Mouse (Mus musculus) left cerebral cortex, adult 9 months (tissue): ENCODE data around the gene Ufc1.

Source experiments
- DNase-seq, 2 experiments: peaks; one replicate each; pipeline ENCODE4 v3.0.0; 2022; ENCODE audit warnings: low spot score in 2 of 2

Ufc1 gene

DNA sequence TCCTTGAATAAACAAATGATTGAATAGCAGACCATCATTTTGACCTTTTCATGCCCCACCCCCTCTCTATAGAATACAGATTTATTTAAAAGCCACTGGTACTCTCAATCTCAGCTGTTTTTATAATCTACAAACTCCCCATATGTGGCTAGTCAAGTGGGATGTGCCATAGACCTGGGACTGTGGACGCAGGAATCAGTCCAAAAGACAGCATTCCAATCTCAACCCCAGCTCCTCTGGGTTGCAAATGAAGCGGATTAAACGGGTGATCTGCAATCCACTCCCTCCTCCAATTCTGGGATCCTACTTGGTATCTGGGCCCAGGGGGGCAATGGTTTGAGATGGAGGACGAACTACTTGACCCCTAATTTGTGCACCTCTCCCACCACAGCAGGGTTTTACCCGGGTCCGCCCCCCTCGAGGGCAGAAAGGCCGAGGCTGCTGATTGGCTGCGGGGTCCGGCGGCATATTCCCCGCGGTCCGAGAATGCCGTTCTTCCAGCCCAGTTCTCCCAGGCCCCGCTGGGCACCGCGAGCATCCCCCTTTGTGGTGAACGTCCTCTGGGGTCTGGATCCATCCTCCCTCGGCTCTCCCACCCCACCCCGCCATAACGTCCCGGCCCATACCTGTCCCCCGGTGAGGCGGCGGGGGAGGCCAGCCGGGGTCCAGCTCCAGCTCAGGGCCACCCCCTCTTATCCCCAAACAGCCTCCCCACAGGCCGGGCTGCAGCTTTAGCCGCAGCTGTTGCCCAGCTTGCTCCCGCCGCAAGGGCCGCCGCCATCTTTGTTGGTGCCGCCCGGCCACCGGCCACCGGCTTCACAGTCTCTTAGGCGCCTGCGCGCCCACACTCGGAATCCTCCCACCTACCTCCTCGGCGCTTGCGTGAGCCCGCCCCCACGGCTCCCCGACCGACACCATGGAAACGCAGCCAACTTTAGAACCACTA, 7.4 kb downstream of the Ufc1 start, which contains the start of gene Usp21:
Gene Usp21 (minus strand): TSS at position 856 of the 946 bp plus-strand sequence.
- DNase-seq, result peak; percentile 85 to 94

DNA sequence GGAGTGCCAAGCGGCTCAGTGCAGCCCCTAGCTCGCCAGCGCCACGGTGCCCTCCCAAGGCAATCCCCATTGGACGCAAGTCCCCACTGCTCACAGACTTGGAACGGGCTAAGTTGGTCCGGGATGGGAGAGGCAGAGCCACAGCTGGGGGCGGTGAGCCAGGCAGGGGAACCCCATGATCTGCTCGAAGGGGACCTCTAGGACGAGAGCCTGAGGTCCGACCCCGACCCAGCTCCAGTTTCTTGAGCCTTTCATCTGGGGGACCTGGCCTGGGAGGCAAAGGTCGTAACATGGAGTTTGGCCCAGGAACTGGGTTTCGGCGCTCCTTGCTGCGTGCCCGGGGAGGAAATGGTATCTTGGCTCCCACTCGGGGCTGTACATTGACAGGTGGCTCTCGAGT, 8.3 kb downstream of the Ufc1 start:
- DNase-seq, result peak in 1 of 2 experiments; percentile 13

DNA sequence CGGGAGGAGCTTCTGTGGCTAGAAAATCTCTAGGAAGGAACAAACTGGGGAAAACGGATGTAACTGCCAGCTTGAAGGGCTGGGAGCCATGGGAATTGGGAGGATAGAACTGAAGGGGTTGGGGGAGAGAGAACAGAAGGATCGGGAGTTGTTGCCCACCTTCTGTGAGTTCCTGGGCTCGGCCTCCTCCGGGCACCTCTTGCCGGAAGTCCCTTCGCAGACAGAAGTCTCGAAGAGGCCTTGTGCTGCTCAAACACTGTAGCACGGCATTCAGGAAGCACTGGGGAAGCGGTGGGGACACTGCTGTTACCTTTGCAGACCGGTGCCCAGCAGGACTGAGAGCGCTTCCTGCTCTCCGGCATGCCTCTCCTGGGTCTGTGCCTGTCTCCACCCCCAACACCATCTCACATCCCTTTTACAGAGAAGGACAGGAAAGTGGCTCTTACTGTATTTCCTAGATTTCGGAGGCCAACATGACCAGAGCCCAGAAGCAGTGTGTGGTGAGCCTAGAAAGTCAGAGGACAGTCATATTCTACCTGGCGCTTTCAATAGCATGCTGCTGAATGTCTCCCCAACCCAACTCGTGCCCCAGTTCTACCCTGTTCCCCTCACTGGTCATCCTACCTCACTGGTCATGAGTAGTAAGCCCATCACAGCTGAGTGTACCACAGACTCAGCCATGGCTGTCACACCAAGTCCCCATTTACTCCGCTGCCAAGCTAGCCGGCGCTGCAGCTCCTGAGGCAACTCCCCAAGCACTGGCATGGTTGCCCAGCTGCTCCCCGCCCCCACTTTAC, 9.5 kb downstream of the Ufc1 start:
- DNase-seq, result peak in 1 of 2 experiments; percentile 7

- DNase-seq, result no peak
These were observed 10.3 kb downstream of the Ufc1 start for GRCm38 (mm10) chr1:171284491-171284890.

GRCm38 (mm10) chr1:171283188-171284160, 11.3 kb downstream of the Ufc1 start:
- no peak for DNase-seq

DNA sequence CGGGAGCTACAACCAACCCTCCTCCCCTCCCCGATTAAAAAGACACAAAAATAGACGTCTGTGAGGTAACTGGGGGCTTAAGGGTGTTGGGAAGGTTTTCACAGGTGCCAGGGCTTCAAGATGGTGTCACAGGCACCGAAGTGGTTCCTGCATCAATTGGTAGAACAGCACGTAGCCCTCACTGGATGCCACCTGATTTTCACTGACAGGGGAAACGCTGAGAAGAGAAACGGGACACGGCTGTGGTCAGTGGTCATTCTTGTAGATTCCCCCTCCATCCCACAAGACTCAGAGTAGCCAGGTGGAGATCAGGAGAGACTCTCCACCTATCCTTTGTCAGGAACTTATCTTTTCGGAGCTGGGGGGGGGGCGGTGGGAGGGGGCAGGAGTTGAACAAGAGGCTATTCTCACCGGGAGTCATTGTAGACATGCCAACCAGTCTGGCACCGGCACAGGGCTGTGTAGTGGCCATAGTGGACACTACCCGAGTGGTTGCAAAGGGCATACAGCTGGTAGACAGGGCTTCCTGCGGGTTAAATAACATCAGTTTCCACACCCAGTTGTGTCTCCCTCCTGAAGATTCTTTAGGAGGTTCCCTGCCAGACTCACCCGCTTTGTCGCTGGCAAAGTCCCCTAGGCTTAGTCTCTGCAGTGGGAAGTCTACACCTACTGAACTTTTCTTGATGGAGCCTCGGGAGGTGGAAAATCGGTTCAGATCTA, 12.6 kb downstream of the Ufc1 start:
- no peak for DNase-seq

DNA sequence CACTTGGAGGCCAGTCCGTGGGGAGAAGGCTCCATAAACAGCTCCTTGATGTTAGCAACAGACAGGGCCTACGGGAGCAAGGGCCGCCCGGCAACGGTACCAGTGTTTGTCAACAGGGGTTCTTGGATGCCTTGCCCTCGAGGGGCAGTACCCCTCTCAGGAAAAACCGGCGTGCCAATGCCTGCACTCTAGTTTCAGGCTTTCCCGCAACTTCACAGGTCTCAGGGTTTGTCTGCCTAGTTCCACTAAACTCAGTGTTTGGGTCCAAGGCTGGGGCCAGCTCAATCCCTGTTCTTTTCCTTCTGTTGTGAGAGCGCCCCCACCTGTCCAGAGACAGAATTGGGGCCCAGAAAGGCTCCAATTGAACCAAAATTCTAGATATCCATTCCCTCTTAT, 13.3 kb downstream of the Ufc1 start:
- DNase-seq, result peak in 1 of 2 experiments; percentile 83

DNA sequence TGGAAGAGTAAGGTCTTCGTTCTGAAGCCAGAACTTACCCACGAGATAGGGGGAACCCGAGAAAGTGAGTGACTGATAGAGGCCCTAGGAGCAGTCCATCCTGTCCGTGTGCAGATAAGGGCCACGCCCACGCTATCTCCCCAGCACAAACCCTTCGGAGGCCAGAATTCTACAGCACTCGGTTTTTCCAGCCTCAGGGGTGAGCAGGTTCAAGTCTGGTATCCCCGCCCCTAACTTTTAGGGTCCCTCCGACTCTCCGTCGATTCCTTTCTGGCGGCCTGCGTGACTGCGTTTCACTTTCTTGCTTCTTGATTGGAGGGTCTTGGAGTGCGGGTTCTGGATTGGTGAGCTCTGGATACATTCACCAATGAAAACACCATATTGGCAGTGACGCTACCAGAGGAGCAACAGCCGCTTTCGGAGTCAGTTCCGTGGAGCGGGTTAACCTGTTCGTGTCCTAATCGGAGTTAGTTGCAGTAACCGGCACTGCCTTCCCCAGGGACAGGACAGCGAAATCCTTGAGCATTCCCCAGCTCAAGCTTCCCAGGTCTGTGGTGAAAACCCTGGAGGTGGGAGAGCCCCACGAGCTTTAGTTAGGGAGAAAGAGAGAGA, 13.8 kb downstream of the Ufc1 start, which contains the start of gene Ppox:
Gene Ppox (minus strand): TSS at position 271 of the 612 bp plus-strand sequence.
- peak; percentile 93 to 97 for DNase-seq

DNA sequence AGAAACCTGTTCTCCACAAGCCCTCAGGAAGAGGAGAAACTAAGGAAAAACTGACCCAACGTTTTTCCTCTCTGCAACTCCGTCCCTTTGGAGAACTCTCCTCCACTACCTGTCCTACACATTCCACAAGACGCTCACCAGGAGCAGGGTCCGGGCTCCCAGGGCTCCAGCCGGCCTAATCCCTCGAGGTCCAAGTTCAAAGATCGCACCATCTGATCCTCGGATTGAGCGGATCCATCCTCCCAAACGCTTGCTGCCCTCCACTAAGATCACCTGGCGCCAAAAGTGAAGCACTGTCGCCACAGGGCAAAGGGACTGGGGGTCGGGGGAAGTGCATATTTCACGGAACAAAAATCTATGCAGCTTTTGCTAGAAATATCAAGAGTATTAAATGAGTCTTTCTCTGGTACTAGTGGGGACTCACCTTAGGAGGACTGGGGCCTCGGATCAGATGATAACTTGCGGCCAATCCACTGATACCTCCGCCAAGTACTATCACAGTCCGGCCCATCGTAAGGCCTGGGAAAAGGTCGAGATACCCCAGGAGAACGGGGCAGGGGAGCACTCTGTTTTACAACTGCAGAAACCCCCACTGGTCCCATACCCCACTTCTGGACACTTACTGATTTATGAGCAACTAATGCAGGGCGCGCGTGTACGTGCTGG, 14.4 kb downstream of the Ufc1 start:
- DNase-seq, result no peak

DNA sequence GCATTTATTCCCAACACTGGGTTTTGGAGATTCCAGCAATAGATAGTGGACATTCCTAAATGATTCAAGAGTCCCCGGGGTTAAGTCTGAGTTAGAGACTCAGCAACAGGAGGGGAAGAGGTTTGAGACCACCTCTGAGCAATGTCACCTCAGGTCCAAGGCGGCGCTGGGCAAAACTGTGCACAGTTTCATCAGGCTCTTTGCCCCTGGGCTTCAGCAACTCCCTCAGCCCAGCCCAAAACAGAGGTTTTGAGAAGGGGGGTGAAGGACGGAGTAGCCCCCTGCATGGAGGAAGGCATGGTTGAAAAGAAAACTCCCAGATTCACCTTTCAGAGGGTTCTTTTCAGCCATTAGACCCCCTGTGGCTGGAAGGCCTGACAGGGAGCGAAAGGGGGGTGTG, 15.1 kb downstream of the Ufc1 start:
- DNase-seq, result no peak

- DNase-seq, result no peak
These were observed 15.7 kb downstream of the Ufc1 start for GRCm38 (mm10) chr1:171279012-171279705.

- DNase-seq, result no peak
These were observed 16.4 kb downstream of the Ufc1 start for GRCm38 (mm10) chr1:171278436-171278835.

GRCm38 (mm10) chr1:171277736-171278135, 17.1 kb downstream of the Ufc1 start:
- no peak for DNase-seq

DNA sequence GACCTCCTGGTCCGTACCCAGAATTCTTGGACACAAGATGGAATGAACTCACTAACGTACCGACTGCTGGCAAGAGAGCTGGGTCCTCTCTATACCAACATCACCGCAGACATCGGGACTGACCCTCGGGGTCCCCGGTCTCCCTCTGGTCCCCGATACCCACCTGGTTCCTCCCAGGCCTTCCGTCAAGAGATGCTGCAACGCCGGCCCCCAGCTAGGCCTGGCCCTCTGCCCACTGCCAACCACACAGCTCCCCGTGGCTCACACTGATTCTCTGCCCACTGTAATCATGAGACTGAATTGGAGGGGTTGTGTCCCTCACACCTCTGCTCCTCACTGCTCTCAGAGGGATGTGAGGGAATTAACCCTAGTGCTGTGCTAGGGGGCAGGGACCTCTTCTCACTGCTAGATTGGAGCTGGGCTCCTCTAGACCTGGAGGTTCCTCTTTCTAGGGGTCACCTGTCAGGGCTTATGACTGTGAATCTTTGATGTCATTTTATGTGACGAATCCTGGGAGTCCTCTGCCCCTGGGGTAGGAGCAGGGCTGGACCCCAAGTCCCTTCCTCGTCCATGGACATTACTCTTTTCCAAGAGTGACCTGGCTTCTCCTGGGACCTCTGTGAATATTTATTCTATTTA, 18.6 kb downstream of the Ufc1 start:
- no peak for DNase-seq

GRCm38 (mm10) chr1:171275144-171275734, 19.6 kb downstream of the Ufc1 start:
- no peak for DNase-seq

DNA sequence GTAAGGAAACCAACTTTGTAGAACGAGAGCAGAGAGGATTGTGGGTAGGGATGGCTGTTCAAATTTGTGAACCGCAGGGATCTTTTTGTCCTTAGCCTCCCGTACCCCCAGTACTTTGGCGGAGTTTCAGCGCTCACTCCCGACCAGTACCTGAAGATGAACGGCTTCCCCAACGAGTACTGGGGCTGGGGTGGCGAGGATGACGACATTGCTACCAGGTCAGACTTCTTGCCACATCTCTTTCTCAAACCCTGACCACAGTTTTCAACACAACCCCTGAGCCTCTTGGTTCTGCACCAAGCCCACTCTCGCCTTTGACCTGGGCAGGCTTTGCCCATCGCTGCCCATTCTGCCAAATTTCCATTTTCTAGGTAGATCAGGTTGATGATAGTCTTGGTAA, 20.7 kb downstream of the Ufc1 start:
- DNase-seq, result no peak

- DNase-seq, result no peak
These were observed 22.7 kb downstream of the Ufc1 start for GRCm38 (mm10) chr1:171272086-171272485.

GRCm38 (mm10) chr1:171271622-171272021, 23.2 kb downstream of the Ufc1 start:
- no peak for DNase-seq
